Mouse (Mus musculus): ENCODE data around the gene Ska2. TPM values are rescaled to one million over a fixed set of nuclear protein-coding genes. Genes with fewer than 3 reads are reported as not detected.
A peak's percentile ranks its signal among the peaks of the same experiment; 100 is the strongest.

The Ska2 gene
- 10 to 100 TPM; 13.7 to 16.1 (median 14.8) TPM for total RNA-seq (2022)

- peak; percentile 98 to 99 for DNase-seq (ENCODE audit: low spot score in 2 of 2)
Measured at GRCm38 (mm10) chr11:87108755-87109518, at the start of gene Ska2. TSS of gene Ska2 (plus strand) at chr11:87109234.

- no peak for DNase-seq (ENCODE audit: low spot score in 2 of 2)
Measured at GRCm38 (mm10) chr11:87060410-87060809, 48.6 kb upstream of the Ska2 start.

- no peak for DNase-seq (ENCODE audit: low spot score in 2 of 2)
Measured at GRCm38 (mm10) chr11:87062087-87062486, 46.9 kb upstream of the Ska2 start.

DNA sequence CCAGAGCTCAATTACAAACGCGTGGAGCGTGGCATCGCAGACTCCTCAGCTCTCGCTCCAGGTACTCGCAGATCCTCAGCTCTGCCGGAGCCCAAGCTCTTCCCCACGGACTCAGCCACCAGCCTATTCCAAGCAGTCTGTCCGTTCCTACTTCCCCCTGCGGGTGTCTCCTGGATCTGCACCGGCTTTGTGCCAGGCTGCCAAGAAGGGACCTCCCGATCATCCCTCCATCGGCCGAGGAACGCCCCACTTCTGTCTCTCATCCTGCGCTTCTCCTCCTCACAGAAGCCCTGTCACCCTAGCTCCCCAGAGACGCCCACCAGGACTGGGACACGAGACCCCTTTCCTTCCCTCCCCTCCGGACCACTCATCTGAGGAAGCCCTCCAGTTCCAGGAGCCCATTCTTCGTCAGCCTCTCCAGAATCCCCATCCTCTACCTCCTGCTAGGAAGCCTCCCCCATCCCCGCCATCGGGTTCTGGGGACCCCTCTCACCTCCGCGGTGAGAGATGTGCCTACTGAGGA lies 35.6 kb upstream of the Ska2 start:
- DNase-seq (ENCODE audit: low spot score in 2 of 2): peak; percentile 69 to 72

GRCm38 (mm10) chr11:87073866-87074440 lies 35.1 kb upstream of the Ska2 start, which contains the start of gene Gdpd1:
TSS of gene Gdpd1 (minus strand) at chr11:87074062.
- DNase-seq (ENCODE audit: low spot score in 2 of 2): peak; percentile 84 to 88

DNA sequence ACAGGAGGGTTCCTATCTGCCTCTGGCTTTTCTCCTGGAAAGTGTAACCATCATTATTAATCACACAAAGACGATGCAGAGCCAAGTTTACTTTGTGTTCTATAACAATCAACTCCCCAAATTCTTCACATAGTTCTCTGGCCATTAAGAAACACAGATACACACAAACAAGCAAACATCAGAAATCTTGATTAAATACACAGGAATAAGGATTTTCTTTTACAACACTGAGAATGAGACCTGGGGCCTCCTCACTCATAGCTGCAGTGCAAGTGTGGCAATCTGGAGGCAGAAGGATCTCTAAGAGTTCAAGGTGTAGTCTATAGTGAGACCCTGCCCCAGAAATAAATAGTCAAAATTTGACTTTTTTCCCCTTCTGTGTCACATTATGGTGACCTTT lies 25.3 kb upstream of the Ska2 start:
- DNase-seq (ENCODE audit: low spot score in 2 of 2): no peak

DNA sequence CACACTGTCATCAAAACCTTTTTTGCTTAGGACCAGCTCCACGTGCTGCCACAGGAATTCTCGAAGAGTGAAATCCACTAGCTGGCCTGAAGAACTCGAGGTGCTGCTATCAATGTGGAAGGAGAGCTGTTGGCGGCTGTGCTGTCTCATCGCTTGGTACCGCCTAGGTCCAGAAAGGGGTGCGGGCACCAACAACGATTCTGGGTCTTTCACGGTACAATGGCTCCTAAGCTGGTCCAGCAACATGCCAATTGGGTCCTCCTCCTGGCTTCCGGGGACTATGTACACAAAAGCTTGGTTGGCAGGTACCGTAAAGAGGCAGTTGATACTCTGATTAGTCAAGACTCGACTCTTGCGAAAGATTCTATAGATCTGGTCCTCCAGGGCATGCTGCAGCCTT lies 23.6 kb upstream of the Ska2 start:
- no peak for DNase-seq (ENCODE audit: low spot score in 2 of 2)

DNA sequence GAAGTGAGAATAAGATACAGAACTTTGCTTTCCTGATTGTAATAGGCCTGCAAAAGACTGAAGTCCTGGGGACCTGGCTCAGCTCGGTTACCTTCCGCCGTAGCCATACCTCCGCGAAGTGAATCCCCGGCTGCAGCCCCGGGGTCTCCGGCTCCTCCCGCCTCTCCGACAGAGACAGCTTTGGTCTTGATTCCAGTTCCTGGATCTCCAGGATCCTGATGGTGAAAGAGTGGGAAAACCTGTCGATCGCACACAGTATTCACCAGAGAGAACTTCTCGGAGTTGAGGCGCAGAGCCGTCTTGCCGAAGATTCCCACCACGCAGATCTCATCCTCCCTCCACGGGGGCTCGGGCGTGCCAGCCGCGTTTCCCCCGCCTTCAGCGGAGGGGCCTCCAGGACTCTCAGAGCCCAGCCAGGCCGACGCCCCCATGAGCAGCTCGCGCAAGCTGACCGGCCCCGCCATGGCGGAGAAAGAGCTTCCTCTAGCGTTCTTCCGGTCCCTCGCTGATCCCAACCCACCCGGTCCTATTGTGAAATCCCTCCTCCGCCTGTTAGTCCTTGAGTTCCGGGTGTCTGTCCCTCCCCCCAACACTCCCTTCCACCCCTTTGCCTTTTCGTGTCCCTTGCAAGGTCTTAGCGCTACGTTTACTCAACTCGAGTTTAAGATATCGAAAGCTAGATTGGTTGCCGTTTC lies 22.6 kb upstream of the Ska2 start, which contains the start of gene Smg8:
Gene Smg8, minus strand, starts transcription at position 485 of the 695 bp plus-strand sequence.
- peak; percentile 57 to 81 for DNase-seq (ENCODE audit: low spot score in 2 of 2)

DNA sequence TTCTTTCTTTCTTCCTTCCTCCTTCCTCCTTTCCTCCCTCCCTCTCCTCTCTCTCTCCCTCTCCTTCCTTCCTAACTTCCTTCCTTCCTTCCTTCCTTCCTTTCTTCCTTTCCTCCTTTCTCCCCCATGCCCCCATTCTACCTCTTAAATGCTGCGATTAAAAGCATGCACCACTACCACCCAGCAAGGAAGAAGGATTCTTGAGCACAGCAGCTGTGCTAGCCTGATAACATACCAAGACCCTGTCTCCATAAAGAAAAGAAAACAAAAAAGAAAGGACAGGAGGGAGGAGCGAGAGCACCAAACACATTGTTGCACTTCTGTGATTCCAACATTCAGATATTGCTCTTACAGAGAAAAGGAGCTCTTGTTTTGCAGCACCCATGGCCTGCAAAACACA lies 21.9 kb upstream of the Ska2 start:
- DNase-seq (ENCODE audit: low spot score in 2 of 2): no peak

DNA sequence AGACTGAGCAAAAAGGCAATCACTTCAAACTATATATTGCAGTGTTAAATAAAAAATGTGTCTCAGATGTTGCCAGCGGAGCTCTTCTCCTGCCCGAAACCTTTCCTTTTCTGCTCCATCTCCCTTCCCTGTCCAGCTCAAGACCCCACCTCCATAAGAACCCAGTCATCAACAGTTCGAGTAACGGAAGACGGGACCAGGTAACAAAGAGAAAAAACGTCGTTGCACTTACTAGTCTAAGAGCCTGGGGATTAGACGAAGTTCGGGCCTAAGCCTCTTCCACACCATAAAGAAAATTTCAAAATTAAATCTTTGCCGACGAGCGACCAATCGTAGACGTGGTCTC lies 652 bp upstream of the Ska2 start, which contains the start of gene Prr11:
Gene Prr11, minus strand, starts transcription at position 300 of the 346 bp plus-strand sequence.
- DNase-seq (ENCODE audit: low spot score in 2 of 2): no peak

DNA sequence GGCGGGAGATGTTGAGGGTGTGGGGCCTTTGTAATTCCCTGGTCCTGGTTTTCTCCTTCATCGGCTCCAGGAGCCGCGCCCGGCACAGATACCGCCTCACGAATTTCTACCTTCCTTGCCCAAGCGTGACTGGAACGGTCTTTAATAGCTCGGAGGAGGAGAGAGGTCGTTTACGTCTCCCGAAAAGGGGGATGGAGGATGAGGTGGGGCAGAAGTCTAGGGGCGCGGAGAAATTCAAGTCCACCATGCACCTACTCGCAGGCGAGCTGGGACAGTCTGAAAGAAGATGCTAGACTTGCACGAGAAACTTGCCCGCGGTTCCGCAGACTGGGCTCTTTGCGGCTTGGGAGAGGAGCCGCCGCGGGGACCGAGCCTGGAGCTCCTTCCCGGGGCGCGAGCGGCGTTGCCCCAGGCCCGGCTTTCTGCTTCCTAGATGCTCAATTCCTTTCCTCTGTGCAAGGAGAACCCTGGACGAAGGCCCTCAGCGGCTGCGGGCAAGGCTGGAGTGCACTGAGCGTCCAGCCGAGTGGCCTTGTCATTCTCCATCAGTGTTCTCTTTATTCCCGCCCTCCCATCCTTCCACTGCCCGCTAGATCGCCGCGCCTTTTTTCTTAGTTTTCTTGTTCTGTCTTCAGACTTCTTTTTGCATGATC lies 611 bp downstream of the Ska2 start:
- no peak for DNase-seq (ENCODE audit: low spot score in 2 of 2)

GRCm38 (mm10) chr11:87110172-87110909 lies 1.3 kb downstream of the Ska2 start:
- no peak for DNase-seq (ENCODE audit: low spot score in 2 of 2)

DNA sequence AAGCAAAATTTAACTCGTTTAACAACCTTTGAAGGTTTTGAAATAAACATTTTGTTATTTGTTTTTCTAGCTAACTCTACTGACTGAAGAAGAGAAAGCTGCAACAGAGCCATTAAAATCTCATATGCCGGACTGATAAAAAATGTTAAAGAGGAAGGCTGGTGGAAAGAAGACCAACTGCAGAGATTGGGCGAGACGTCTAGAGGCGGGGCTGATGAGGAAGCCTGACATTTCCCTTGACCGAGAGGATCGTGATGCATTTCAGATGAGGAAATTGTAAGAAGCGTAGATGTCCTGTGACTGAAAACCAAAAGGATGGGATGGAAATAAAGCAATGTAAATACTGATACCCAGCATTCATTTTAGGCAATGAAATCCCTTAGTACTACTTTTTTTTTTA lies 12.8 kb downstream of the Ska2 start:
- no peak for DNase-seq (ENCODE audit: low spot score in 2 of 2)

GRCm38 (mm10) chr11:87125562-87125961 lies 16.5 kb downstream of the Ska2 start:
- no peak for DNase-seq (ENCODE audit: low spot score in 2 of 2)

DNA sequence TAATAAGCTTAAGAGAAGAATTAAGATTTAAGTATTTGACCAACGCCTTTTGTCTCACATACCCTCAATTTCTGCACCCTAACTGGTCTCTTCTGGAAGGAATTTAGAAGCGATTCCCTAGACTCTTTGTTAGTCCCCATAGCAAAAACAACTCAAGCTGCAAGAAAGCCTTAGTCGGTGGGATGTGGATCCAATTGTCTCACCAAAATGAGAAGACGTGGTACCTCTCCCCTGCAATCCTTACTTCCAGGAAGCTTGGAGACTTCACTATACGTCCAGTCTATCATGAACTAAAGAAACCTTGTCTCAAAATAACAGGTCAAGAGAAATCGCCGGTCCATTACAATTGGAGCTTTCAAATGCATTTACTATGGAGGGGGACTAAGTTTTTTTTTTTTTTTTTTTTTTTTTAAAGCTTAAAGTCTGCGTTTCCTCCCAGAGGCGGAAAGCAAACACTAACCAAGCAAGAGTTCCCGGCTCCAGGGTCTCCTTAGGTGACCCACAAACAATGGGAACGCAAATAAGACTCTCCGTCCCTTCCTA lies 17.3 kb downstream of the Ska2 start:
- no peak for DNase-seq (ENCODE audit: low spot score in 2 of 2)

- DNase-seq (ENCODE audit: low spot score in 2 of 2): peak; percentile 85 to 86
Measured at GRCm38 (mm10) chr11:87126824-87127816, 18.1 kb downstream of the Ska2 start, which contains the start of gene Trim37. TSS of gene Trim37 (plus strand) at chr11:87127077.

GRCm38 (mm10) chr11:87136233-87136632 lies 27.2 kb downstream of the Ska2 start:
- no peak for DNase-seq (ENCODE audit: low spot score in 2 of 2)

DNA sequence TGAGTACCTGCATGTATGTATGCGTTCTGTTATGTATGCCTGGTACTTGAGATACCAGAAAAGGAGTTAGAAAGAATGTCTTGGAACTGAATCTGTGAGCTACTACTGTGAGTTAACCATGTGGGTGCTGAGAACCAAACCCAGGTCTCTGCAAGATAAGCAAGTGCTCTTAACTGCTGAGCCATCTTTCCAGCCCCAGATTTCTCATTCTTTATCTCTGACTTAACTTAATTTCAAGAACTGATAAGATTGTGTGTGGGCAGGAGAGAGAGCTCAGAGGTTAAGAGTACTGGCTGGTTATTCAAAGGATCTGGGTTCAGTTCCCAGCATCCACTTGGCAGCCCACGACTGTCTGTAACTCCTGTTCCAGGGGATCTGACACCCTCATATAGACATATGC lies 49.0 kb downstream of the Ska2 start:
- no peak for DNase-seq (ENCODE audit: low spot score in 2 of 2)

GRCm38 (mm10) chr11:87162687-87163086 lies 53.7 kb downstream of the Ska2 start:
- DNase-seq (ENCODE audit: low spot score in 2 of 2): no peak
